Mouse (Mus musculus) forebrain, embryonic 16.5 days (tissue): Measurements from ENCODE around the gene Klri1. TPM values are rescaled to one million over a fixed set of nuclear protein-coding genes. Genes with fewer than 3 reads are reported as not detected.
"Not testable (repeated sequence)": the region's sequence is repeated elsewhere in the genome, so short reads cannot be mapped to it uniquely, and the experiment has no call there.

Experiments used
- ATAC-seq: fragments of 200-750 bp; cut with Nextera tagmentation; 2 replicates; pipeline ENCODE4 v1.8.0; 2017; ENCODE audit warnings: mild to moderate bottlenecking, moderate library complexity
- H3K27ac ChIP-seq: fragments of 300-500 bp; sonication (generic); 2 replicates; pipeline ENCODE4 v1.5.1; 2014; ENCODE audit warnings: low read length, control low read depth
- H3K27me3 ChIP-seq: fragments of 300-500 bp; sonication (generic); replicated peaks from 2 replicates; pipeline ENCODE4 v1.6.1; 2014; ENCODE audit warnings: low read length; ENCODE audit not compliant: control insufficient read depth, insufficient read depth
- H3K36me3 ChIP-seq: fragments of 300-500 bp; sonication (generic); 2 replicates; pipeline ENCODE4 v1.6.1; 2014; ENCODE audit not compliant: control insufficient read depth, insufficient read depth
- H3K4me1 ChIP-seq: fragments of 300-500 bp; sonication (generic); replicated peaks from 2 replicates; pipeline ENCODE4 v1.6.1; 2014; ENCODE audit warnings: low read length; ENCODE audit not compliant: control insufficient read depth, insufficient read depth
- H3K4me2 ChIP-seq: fragments of 300-500 bp; sonication (generic); 2 replicates; pipeline ENCODE4 v1.6.1; 2014; ENCODE audit warnings: mild to moderate bottlenecking, low read length, control low read depth
- H3K4me3 ChIP-seq: fragments of 300-500 bp; sonication (generic); replicated peaks from 2 replicates; pipeline ENCODE4 v1.5.1; 2014; ENCODE audit warnings: mild to moderate bottlenecking, low read length, control low read depth
- H3K9ac ChIP-seq: fragments of 300-500 bp; sonication (generic); replicated peaks from 2 replicates; pipeline ENCODE4 v1.6.1; 2014; ENCODE audit warnings: low read depth, low read length, control low read depth
- H3K9me3 ChIP-seq: fragments of 300-500 bp; sonication (generic); 2 replicates; pipeline ENCODE4 v1.6.1; 2016; ENCODE audit warnings: low read length; ENCODE audit not compliant: control insufficient read depth
- WGBS: fragments of 180-500 bp; shearing (Covaris S2); extraction: QIAGEN DNeasy Blood & Tissue Kit; methylation state at CpG from one replicate; pipeline ENCODE4 v1.1.7; 2014; 5-methylcytosine and 5-hydroxymethylcytosine counted together
- microRNA-seq: library from miRNA; unstranded; fragments of <30 nt; microRNA quantifications from one replicate; pipeline ENCODE4, GENCODE M21; 2017
- polyA plus RNA-seq: library from polyadenylated mRNA; unstranded; fragments of >200 nt; fragmentation: Nextera tagmentation; extraction: Ambion mirVana; gene quantifications from 2 replicates; pipeline ENCODE4 v1.2.1, GENCODE M21; 2015

The Klri1 gene
- polyA plus RNA-seq, 1 experiment from 2014 or later = not detected

- H3K4me2 ChIP-seq = no peak overlapping the region
- H3K9ac ChIP-seq = no peak overlapping the region
- H3K4me3 ChIP-seq = no peak overlapping the region
- ATAC-seq = no peak
- H3K4me1 ChIP-seq = no peaks in the 10 kb centered on the region
- H3K36me3 ChIP-seq = no peaks in the 10 kb centered on the region
- no peak overlapping the region for H3K27ac ChIP-seq
- H3K9me3 ChIP-seq = 0 out of 2 replicates have a peak, but pooled peaks cover 3% of the 10 kb centered on the region
- 40% methylated on average over 1 of the region's 1 CpGs for WGBS
- no peaks in the 10 kb centered on the region for H3K27me3 ChIP-seq
These were observed 3.4 kb downstream of the Klri1 start for GRCm38 (mm10) chr6:129713566-129713965.

DNA sequence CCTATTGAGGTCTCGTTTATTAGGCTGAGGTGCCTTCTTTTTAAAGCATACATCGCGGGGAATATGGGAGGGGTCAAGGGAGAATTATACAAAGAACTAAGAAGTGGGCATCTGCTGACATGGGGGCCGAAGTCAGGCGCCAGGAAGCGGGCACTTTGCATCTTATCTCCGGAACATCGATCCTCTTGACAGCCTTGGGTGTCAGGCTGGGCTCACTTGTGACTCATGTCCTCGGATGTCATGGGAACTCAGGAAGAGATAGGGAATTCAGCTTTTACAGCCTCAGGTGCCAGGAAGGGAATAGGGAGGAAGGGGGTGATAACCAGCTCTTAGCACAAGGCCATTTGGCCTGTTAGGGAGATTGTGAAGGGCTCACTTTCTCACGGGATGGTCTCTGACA, 25.5 kb downstream of the Klri1 start:
- not testable (repeated sequence) for H3K9me3 ChIP-seq, H3K27ac ChIP-seq, H3K27me3 ChIP-seq, H3K4me3 ChIP-seq, H3K4me1 ChIP-seq, H3K36me3 ChIP-seq, H3K4me2 ChIP-seq, H3K9ac ChIP-seq, ATAC-seq
- 82% methylated on average over 10 of the region's 10 CpGs for WGBS

GRCm38 (mm10) chr6:129680379-129680778, 36.6 kb downstream of the Klri1 start:
- no peaks in the 10 kb centered on the region for H3K36me3 ChIP-seq
- ATAC-seq = no peak
- no peak overlapping the region for H3K9ac ChIP-seq
- no peak overlapping the region for H3K4me3 ChIP-seq
- H3K27me3 ChIP-seq = no peaks in the 10 kb centered on the region
- no peak overlapping the region for H3K4me2 ChIP-seq
- no peaks in the 10 kb centered on the region for H3K9me3 ChIP-seq
- H3K4me1 ChIP-seq = no peaks in the 10 kb centered on the region
- WGBS = 73% methylated on average over 1 of the region's 1 CpGs
- H3K27ac ChIP-seq = no peak overlapping the region

DNA sequence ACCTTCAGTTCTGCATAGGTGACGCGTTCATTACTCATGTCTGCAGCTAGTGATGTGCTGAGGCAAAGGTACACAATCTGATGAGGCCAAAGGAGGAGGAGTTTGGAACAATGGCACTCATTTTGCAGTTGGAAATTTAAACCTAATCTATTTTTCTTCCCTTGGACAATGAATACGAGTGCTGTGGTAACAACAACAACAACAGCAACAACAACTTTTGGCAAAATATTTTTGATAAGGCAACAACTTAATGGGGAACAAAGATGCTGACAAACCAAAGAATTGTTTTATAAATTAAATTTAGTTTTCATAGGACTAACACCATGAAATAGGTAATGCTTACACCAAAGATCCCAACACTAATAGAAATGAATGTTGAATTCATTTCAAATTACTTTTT, 38.1 kb downstream of the Klri1 start, which contains the start of gene Klrc1:
TSS of gene Klrc1 (minus strand) at position 101 of the 400 bp plus-strand sequence.
- no peak for ATAC-seq
- Histone ChIP-seq H3K4me1 (no peaks in the 10 kb centered on the region), H3K27me3 (no peaks in the 10 kb centered on the region), H3K4me2 (no peak within 1 kb of the TSS), H3K9ac (no peak within 1 kb of the TSS), H3K27ac (no peak within 1 kb of the TSS), H3K36me3 (no peaks in the 10 kb centered on the region), H3K9me3 (no peaks in the 10 kb centered on the region), H3K4me3 (no peak within 1 kb of the TSS)
- 84% methylated on average over 3 of the region's 3 CpGs for WGBS

- WGBS = no CpG with 5 or more reads among the region's 3 CpGs
- not testable (repeated sequence) for ATAC-seq
These were observed 55.6 kb downstream of the Klri1 start for GRCm38 (mm10) chr6:129661301-129661700.

DNA sequence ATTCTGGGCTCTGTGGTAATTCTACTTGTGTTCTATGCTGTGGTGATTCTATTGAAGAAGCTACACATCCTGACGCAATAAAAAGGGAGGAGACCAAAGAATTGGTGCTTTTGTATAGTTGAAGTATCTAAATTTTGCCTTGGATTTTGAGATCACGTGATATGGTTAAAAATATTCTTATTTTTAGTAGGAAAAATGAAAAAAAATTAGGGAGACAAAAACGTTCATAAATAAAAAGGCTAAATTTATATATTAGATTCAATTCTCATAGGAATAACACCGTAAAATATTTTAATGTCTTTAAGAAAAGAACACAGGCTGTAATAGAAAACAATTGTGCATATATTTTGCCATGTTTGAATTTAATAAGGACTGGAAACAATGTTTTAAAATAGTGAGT, 56.3 kb downstream of the Klri1 start, which contains the start of gene Klrc2:
TSS of gene Klrc2 (minus strand) at position 101 of the 400 bp plus-strand sequence.
- not testable (repeated sequence) for H3K27ac ChIP-seq, H3K9ac ChIP-seq, H3K4me1 ChIP-seq, H3K27me3 ChIP-seq, H3K36me3 ChIP-seq, ATAC-seq, H3K4me3 ChIP-seq, H3K9me3 ChIP-seq, H3K4me2 ChIP-seq
- WGBS = 77% methylated on average over 4 of the region's 4 CpGs

More at GRCm38 (mm10) chr6:129661301-129661700, 55.6 kb downstream of the Klri1 start:
- H3K27me3 ChIP-seq, H3K9ac ChIP-seq, H3K4me1 ChIP-seq, H3K4me3 ChIP-seq, H3K4me2 ChIP-seq, H3K9me3 ChIP-seq, H3K27ac ChIP-seq, H3K36me3 ChIP-seq: not testable (repeated sequence)

Small RNAs within 50 kb of the gene (microRNA-seq; reads per million reads assigned to microRNA genes)
- not detected for gene Mir680-1

Other genes starting within 250 kb of the Klri1 start
- gene Olr1, start 210.0 kb downstream of the Klri1 start, polyA plus RNA-seq = not detected in 2 replicates
- 0.09 TPM in 1 of 2 replicates, not detected in the other for gene Tmem52b, start 204.6 kb downstream of the Klri1 start, polyA plus RNA-seq
- 203 and 217 TPM in 2 replicates for gene Gabarapl1, start 184.0 kb downstream of the Klri1 start, polyA plus RNA-seq
- not detected in 2 replicates for gene Klre1, start 139.2 kb downstream of the Klri1 start, polyA plus RNA-seq
- gene Klrd1, start 125.3 kb downstream of the Klri1 start, polyA plus RNA-seq = not detected in 2 replicates
- gene Klrk1, start 93.3 kb downstream of the Klri1 start, polyA plus RNA-seq = 0.25 TPM in 1 of 2 replicates, not detected in the other
- gene Klrc3, start 73.8 kb downstream of the Klri1 start, polyA plus RNA-seq = not detected in 2 replicates
- not detected in 2 replicates for gene Klrc2, start 56.4 kb downstream of the Klri1 start, polyA plus RNA-seq
- not detected in 2 replicates for gene Klrc1, start 38.2 kb downstream of the Klri1 start, polyA plus RNA-seq
- not detected in 2 replicates for gene Klri2, start 23.4 kb upstream of the Klri1 start, polyA plus RNA-seq
- gene Gm156, start 67.1 kb upstream of the Klri1 start, polyA plus RNA-seq = not detected in 2 replicates
- not detected in 2 replicates for gene Gm17631, start 145.5 kb upstream of the Klri1 start, polyA plus RNA-seq
- gene Klra17, start 159.5 kb upstream of the Klri1 start, polyA plus RNA-seq = not detected in 2 replicates
- gene Klra5, start 200.5 kb upstream of the Klri1 start, polyA plus RNA-seq = not detected in 2 replicates